15 mouse cellular contexts compared by ENCODE assay signal in genomic region chr9:121968258-121968657, GRCm38 (mm10). TPM values are rescaled to one million over a fixed set of nuclear protein-coding genes. Genes with fewer than 3 reads are reported as not detected.
DNase-seq lines count a peak whose midpoint lies in the region; ATAC-seq and TF ChIP-seq lines count a peak whose summit lies in the region.
"Had no signal": no experiment of that assay in that cellular context is flagged by ENCODE, and none has a peak within 500 bp of the region (broad histone marks: within the 10 kb centered on the region; RNA-seq: fewer than 3 reads in every experiment).

No protein-coding gene starts in this region.

- H3K9me3 ChIP-seq in stomach, embryonic 15.5 days = no peaks in the 10 kb centered on the region
- no peaks in the 10 kb centered on the region for H3K9me3 ChIP-seq in hindbrain, embryonic 10.5 days
- H3K9me3 ChIP-seq: heart, embryonic 12.5 days; hindbrain, embryonic 15.5 days had no signal

- no peak for TF ChIP-seq POLR2A in liver, adult 2 months (IDR thresholded peaks at IDR 0.05; ENCODE audit: extremely low read depth, insufficient read depth, low read length)

- H3K4me2 ChIP-seq in stomach, embryonic 15.5 days = no peak overlapping the region
- H3K4me2 ChIP-seq: heart, embryonic 12.5 days; hindbrain, embryonic 15.5 days had no signal

- H3K36me3 ChIP-seq in liver, adult 2 months (ENCODE audit: control insufficient read depth, insufficient read depth, low read length) = no peaks in the 10 kb centered on the region
- no peaks in the 10 kb centered on the region for H3K36me3 ChIP-seq in stomach, embryonic 15.5 days
- H3K36me3 ChIP-seq in hindbrain, embryonic 10.5 days = no peaks in the 10 kb centered on the region
- H3K36me3 ChIP-seq: heart, embryonic 12.5 days; hindbrain, embryonic 15.5 days had no signal

- 59% methylated on average over 5 of the region's 5 CpGs for WGBS in liver, adult 2 months
- 63% methylated on average over 5 of the region's 5 CpGs for WGBS in stomach, embryonic 15.5 days
- WGBS in hindbrain, embryonic 10.5 days = 90% methylated on average over 5 of the region's 5 CpGs

- no peak for TF ChIP-seq CTCF in liver, adult 2 months (IDR thresholded peaks at IDR 0.05; ENCODE audit: low read depth, low read length)

- DNase-seq in gastrocnemius, adult 18-20 months (ENCODE audit: low spot score) = peak; percentile 47
- no peak for DNase-seq in gastrocnemius, postnatal 4 days (ENCODE audit: low spot score in 2 of 2)
- peak; percentile 44 for DNase-seq in liver, adult 2 months (ENCODE audit: extremely low read depth, low read depth, low spot score)
- DNase-seq in liver = no peak
- peak; percentile 58 for DNase-seq in adrenal gland, postnatal 25 days
- DNase-seq in hindbrain, embryonic 10.5 days (ENCODE audit: low spot score) = no peak
- no peak for DNase-seq in layer of hippocampus, adult 11-12 months (ENCODE audit: low spot score)

- H3K27me3 ChIP-seq in liver, adult 2 months (ENCODE audit: control insufficient read depth, insufficient read depth, low read length) = no peaks in the 10 kb centered on the region
- H3K27me3 ChIP-seq in stomach, embryonic 15.5 days (replicated peaks) = no peaks in the 10 kb centered on the region
- no peaks in the 10 kb centered on the region for H3K27me3 ChIP-seq in hindbrain, embryonic 10.5 days (ENCODE audit: insufficient read depth, poor library complexity, severe bottlenecking)
- H3K27me3 ChIP-seq: heart, embryonic 12.5 days; hindbrain, embryonic 15.5 days had no signal

- no peak overlapping the region for H3K27ac ChIP-seq in liver, adult 2 months (replicated peaks; ENCODE audit: insufficient read depth, low read depth, low read length)
- H3K27ac ChIP-seq in stomach, embryonic 15.5 days = no peak overlapping the region
- H3K27ac ChIP-seq in hindbrain, embryonic 10.5 days = no peak overlapping the region
- H3K27ac ChIP-seq: hindbrain, embryonic 15.5 days; macrophage had no signal

- H3K9ac ChIP-seq in liver, adult 2 months (ENCODE audit: low read depth, low read length) = no peak overlapping the region
- no peak overlapping the region for H3K9ac ChIP-seq in stomach, embryonic 15.5 days
- H3K9ac ChIP-seq: heart, embryonic 12.5 days; hindbrain, embryonic 15.5 days had no signal

- H3K79me2 ChIP-seq in liver, adult 2 months (ENCODE audit: control insufficient read depth, insufficient read depth, low read length) = no peaks in the 10 kb centered on the region

- no peak overlapping the region for H3K4me3 ChIP-seq in liver, adult 2 months (ENCODE audit: insufficient read depth, low read depth, low read length)
- no peak overlapping the region for H3K4me3 ChIP-seq in stomach, embryonic 15.5 days (replicated peaks)
- no peak overlapping the region for H3K4me3 ChIP-seq in hindbrain, embryonic 10.5 days
- H3K4me3 ChIP-seq: erythroblast, embryonic 14.5 days; heart, embryonic 12.5 days; hindbrain, embryonic 15.5 days had no signal

- H3K4me1 ChIP-seq in liver, adult 2 months (ENCODE audit: control insufficient read depth, insufficient read depth, low read length) = no peaks in the 10 kb centered on the region
- H3K4me1 ChIP-seq in stomach, embryonic 15.5 days = no peaks in the 10 kb centered on the region
- peaks cover 7% of the 10 kb centered on the region; the same call in 1 of the 2 replicates for H3K4me1 ChIP-seq in hindbrain, embryonic 10.5 days (replicated peaks)
- H3K4me1 ChIP-seq: heart, embryonic 12.5 days; hindbrain, embryonic 15.5 days had no signal

- ATAC-seq in stomach, embryonic 15.5 days (ENCODE audit: insufficient read depth, low FRiP score, low read depth) = peak; percentile 56; the same call in 1 of the 2 replicates

RNA-seq across cellular contexts. Expression of gene Fam198a, which starts 17.5 kb away (rescaled TPM):
- under 1 TPM; 0.62 to 0.71 TPM for total RNA-seq in gastrocnemius, adult 18-20 months (2021)
- 10 to 100 TPM; 10.6 to 11.4 TPM for total RNA-seq in gastrocnemius, postnatal 4 days (2021)
- 0.74 and 4.0 TPM in 2 replicates for total RNA-seq in liver, adult 2 months (2014; rRNA removed)
- polyA plus RNA-seq in liver, adult 2 months (2012; rRNA removed) = 2.3 and 4.4 TPM in 2 replicates
- 2.0 and 2.9 TPM in 2 replicates for total RNA-seq in adrenal gland, postnatal 25 days (2021)
- polyA plus RNA-seq in stomach, embryonic 15.5 days (2015; fragmentation: Nextera tagmentation; extraction: Ambion mirVana) = 6.4 and 9.0 TPM in 2 replicates
- polyA plus RNA-seq in hindbrain, embryonic 10.5 days (2016; fragmentation: Nextera tagmentation; extraction: Ambion mirVana) = 0.52 and 0.70 TPM in 2 replicates
- polyA plus RNA-seq: C2C12; erythroblast, embryonic 14.5 days; macrophage had no signal

RNA-seq across cellular contexts. Expression of gene Pomgnt2, which starts 28.7 kb away (rescaled TPM):
- 10 to 100 TPM; 15.9 to 16.6 TPM for total RNA-seq in gastrocnemius, adult 18-20 months (2021)
- 1 to 10 TPM; 7.8 to 8.7 TPM for total RNA-seq in gastrocnemius, postnatal 4 days (2021)
- 1.7 TPM in 2 replicates for total RNA-seq in liver, adult 2 months (2014; rRNA removed)
- 3.8 and 5.3 TPM in 2 replicates for polyA plus RNA-seq in liver, adult 2 months (2012; rRNA removed)
- total RNA-seq in adrenal gland, postnatal 25 days (2021) = 16.3 and 21.3 TPM in 2 replicates
- 16.5 TPM in 2 replicates for polyA plus RNA-seq in stomach, embryonic 15.5 days (2015; fragmentation: Nextera tagmentation; extraction: Ambion mirVana)
- polyA plus RNA-seq in hindbrain, embryonic 10.5 days (2016; fragmentation: Nextera tagmentation; extraction: Ambion mirVana) = 14.7 and 16.3 TPM in 2 replicates

RNA-seq across cellular contexts. Expression of gene Cyp8b1, which starts 52.2 kb away (rescaled TPM):
- not detected for total RNA-seq in gastrocnemius, adult 18-20 months (2021)
- total RNA-seq in gastrocnemius, postnatal 4 days (2021) = under 1 TPM in 1 of 2 experiments, not detected in 1; 0.26 TPM
- total RNA-seq in liver, adult 2 months (2014; rRNA removed) = 86.4 and 128 TPM in 2 replicates
- 292 and 305 TPM in 2 replicates for polyA plus RNA-seq in liver, adult 2 months (2012; rRNA removed)
- 0.36 and 2.7 TPM in 2 replicates for total RNA-seq in adrenal gland, postnatal 25 days (2021)
- 0.15 and 0.35 TPM in 2 replicates for polyA plus RNA-seq in stomach, embryonic 15.5 days (2015; fragmentation: Nextera tagmentation; extraction: Ambion mirVana)
- polyA plus RNA-seq in hindbrain, embryonic 10.5 days (2016; fragmentation: Nextera tagmentation; extraction: Ambion mirVana) = not detected in 2 replicates
- total RNA-seq: layer of hippocampus, adult 8-10 months; left cerebral cortex, postnatal 36 days had no signal
- polyA plus RNA-seq: C2C12; erythroblast, embryonic 14.5 days; heart, embryonic 12.5 days; hindbrain, embryonic 15.5 days; macrophage had no signal

Comparison
In these comparisons a context has a peak if more than half of its experiments do, and no peak if none do; other contexts are left out.
1. DNase-seq: peak in gastrocnemius, adult 18-20 months (single experiment), liver, adult 2 months (single experiment) and adrenal gland, postnatal 25 days (single experiment); none in gastrocnemius, postnatal 4 days (0 of 2), liver (single experiment), hindbrain, embryonic 10.5 days (single experiment) and layer of hippocampus, adult 11-12 months (single experiment).
2. RNA of gene Cyp8b1, which starts 52.2 kb away (total RNA-seq): 86.4 to 128 TPM in liver, adult 2 months; 0.36 to 2.7 TPM in adrenal gland, postnatal 25 days, 0.26 TPM in gastrocnemius, postnatal 4 days and not detected in gastrocnemius, adult 18-20 months; every median in the first group is over 10 times any median in the second.